Mouse (Mus musculus): ENCODE results near the gene Ect2l. TPM values are rescaled to one million over a fixed set of nuclear protein-coding genes. Genes with fewer than 3 reads are reported as not detected.

Ect2l gene
- polyA plus RNA-seq, 3 experiments from 2014 or later = 0.29 to 1.5 (median 0.62) TPM

Other genes starting within 250 kb of the Ect2l start
- 100 to 1,000 TPM; 410 to 733 (median 423) TPM for gene Abracl, start 187.6 kb downstream of the Ect2l start, polyA plus RNA-seq (2017; shearing (Covaris generic))
- gene Reps1, start 155.0 kb downstream of the Ect2l start, polyA plus RNA-seq (2017; shearing (Covaris generic)) = 10 to 100 TPM; 23.5 to 57.7 (median 36.7) TPM
- gene Ccdc28a, start 24.1 kb upstream of the Ect2l start, polyA plus RNA-seq (2017; shearing (Covaris generic)) = 10 to 100 TPM; 19.0 to 44.6 (median 40.6) TPM
- 1 to 10 TPM in 2 of 3 experiments, not detected in 1; 1.4 to 2.2 TPM for gene Nhsl1, start 108.1 kb upstream of the Ect2l start, polyA plus RNA-seq (2017; shearing (Covaris generic))

All from inflammation-experienced regulatory T-cells, adult 6 months (primary cell).